Mouse (Mus musculus): ENCODE measurements around the gene Nsun6. TPM values are rescaled to one million over a fixed set of nuclear protein-coding genes. Genes with fewer than 3 reads are reported as not detected.

Gene Nsun6
- polyA plus RNA-seq, 1 experiment from 2014 or later, result 19.0 TPM

DNA sequence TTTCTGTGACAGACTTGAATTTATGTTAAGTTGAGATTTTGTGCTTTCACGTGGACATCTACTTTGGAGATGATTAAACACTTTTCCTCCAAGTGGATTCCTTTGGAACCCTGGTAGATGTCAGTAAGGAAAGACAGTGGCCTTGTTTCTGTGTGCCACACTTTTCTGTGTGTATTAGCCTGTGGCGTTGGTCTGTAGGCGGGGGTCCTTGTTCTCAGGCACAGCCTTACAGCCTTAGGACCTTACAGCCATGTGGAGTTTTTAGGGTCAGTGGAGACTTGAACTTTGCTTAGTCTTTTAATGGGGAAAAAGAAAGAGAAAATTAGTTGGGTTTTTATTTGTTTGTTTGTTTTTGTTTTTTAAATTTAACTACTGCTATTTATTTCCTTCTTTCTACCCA, 6.0 kb upstream of the Nsun6 start:
- Histone ChIP-seq H3K27ac (ENCODE audit: low read length) (no peak overlapping the region), H3K27me3 (replicated peaks; ENCODE audit: control insufficient read depth, insufficient read depth, low read length) (no peaks in the 10 kb centered on the region), H3K9me3 (ENCODE audit: control insufficient read depth, low read length) (no peaks in the 10 kb centered on the region), H3K4me2 (ENCODE audit: low read length) (no peak overlapping the region), H3K4me1 (replicated peaks; ENCODE audit: control insufficient read depth, insufficient read depth, low read length) (peaks cover 35% of the 10 kb centered on the region), H3K36me3 (ENCODE audit: control insufficient read depth, insufficient read depth) (no peaks in the 10 kb centered on the region), H3K4me3 (replicated peaks; ENCODE audit: low read length) (no peak overlapping the region), H3K9ac (replicated peaks; ENCODE audit: low read depth, low read length) (no peak overlapping the region)
- 92% methylated on average over 3 of the region's 3 CpGs for WGBS
- no peak for ATAC-seq

GRCm38 (mm10) chr2:15058227-15058626, 3.4 kb upstream of the Nsun6 start:
- no peak for ATAC-seq
- Histone ChIP-seq H3K36me3 (ENCODE audit: control insufficient read depth, insufficient read depth) (no peaks in the 10 kb centered on the region), H3K9me3 (ENCODE audit: control insufficient read depth, low read length) (no peaks in the 10 kb centered on the region), H3K4me1 (replicated peaks; ENCODE audit: control insufficient read depth, insufficient read depth, low read length) (peaks cover 31% of the 10 kb centered on the region), H3K4me2 (ENCODE audit: low read length) (no peak overlapping the region), H3K27me3 (replicated peaks; ENCODE audit: control insufficient read depth, insufficient read depth, low read length) (no peaks in the 10 kb centered on the region), H3K27ac (ENCODE audit: low read length) (no peak overlapping the region), H3K4me3 (replicated peaks; ENCODE audit: low read length) (no peak overlapping the region), H3K9ac (replicated peaks; ENCODE audit: low read depth, low read length) (no peak overlapping the region)
- WGBS, result 78% methylated on average over 5 of the region's 5 CpGs

DNA sequence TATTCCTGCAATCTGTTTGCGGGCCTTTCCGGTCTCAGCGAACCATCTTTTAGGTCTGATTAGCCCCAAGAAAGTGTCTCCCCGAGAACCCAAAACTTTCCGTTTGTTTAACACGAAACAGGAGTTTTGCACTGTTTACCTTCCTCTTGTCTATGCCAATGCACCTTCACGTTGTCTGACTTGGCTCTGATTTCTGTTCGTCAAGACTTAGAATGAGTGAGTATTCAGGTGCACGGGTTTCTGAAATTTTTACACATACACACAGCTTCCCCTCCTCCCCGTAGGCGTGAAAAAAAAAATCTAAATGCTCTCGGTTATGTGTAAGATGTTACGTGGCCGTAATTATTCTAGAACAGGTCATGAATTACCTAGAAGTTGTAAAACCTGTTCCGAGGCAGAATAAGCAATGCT, 877 bp upstream of the Nsun6 start:
- Histone ChIP-seq H3K9ac (replicated peaks; ENCODE audit: low read depth, low read length) (peak overlapping the region; percentile 97), H3K4me3 (replicated peaks; ENCODE audit: low read length) (peak overlapping the region; percentile 98), H3K27me3 (replicated peaks; ENCODE audit: control insufficient read depth, insufficient read depth, low read length) (no peaks in the 10 kb centered on the region), H3K36me3 (ENCODE audit: control insufficient read depth, insufficient read depth) (no peaks in the 10 kb centered on the region), H3K9me3 (ENCODE audit: control insufficient read depth, low read length) (no peaks in the 10 kb centered on the region), H3K4me1 (replicated peaks; ENCODE audit: control insufficient read depth, insufficient read depth, low read length) (peaks cover 31% of the 10 kb centered on the region), H3K27ac (ENCODE audit: low read length) (peak overlapping the region; percentile 97), H3K4me2 (ENCODE audit: low read length) (peak overlapping the region; percentile 73)
- under 1% methylated on average over 15 of the region's 15 CpGs for WGBS
- ATAC-seq, result no peak

DNA sequence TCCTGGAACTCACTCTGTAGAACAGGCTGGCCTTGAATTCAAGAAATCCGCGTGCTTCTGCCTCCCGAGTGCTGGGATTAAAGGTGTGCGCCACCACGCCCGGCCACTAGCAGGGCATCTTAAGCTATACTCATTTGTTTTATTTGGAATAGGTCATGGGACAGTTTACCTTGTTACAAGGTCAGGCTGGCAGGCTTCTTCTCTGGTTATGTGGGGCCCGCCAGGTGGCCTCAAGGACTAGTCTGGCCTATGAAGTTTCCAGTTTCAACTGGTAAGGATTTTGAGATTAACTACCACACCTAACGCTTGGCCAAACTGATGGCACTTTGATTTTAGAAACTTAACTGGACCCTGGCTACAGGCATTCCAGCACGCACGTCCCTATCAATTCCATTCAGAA, 373 bp downstream of the Nsun6 start:
- Histone ChIP-seq H3K4me1 (replicated peaks; ENCODE audit: control insufficient read depth, insufficient read depth, low read length) (peaks cover 31% of the 10 kb centered on the region), H3K27ac (ENCODE audit: low read length) (peak overlapping the region; percentile 83), H3K27me3 (replicated peaks; ENCODE audit: control insufficient read depth, insufficient read depth, low read length) (no peaks in the 10 kb centered on the region), H3K9ac (replicated peaks; ENCODE audit: low read depth, low read length) (peak overlapping the region; percentile 97), H3K36me3 (ENCODE audit: control insufficient read depth, insufficient read depth) (no peaks in the 10 kb centered on the region), H3K4me3 (replicated peaks; ENCODE audit: low read length) (peak overlapping the region; percentile 98), H3K9me3 (ENCODE audit: control insufficient read depth, low read length) (no peaks in the 10 kb centered on the region), H3K4me2 (ENCODE audit: low read length) (peak overlapping the region; percentile 53)
- ATAC-seq, result no peak
- 17% methylated on average over 10 of the region's 10 CpGs for WGBS

- ATAC-seq, result peak; percentile 100
- peak within 1 kb of the TSS; percentile 78 for H3K4me3 ChIP-seq (replicated peaks; ENCODE audit: low read length)
- peak within 1 kb of the TSS; percentile 71 for H3K27ac ChIP-seq (ENCODE audit: low read length)
- 8% methylated on average over 20 of the region's 20 CpGs for WGBS
- no peaks in the 10 kb centered on the region for H3K36me3 ChIP-seq (ENCODE audit: control insufficient read depth, insufficient read depth)
- H3K4me1 ChIP-seq (replicated peaks; ENCODE audit: control insufficient read depth, insufficient read depth, low read length), result peaks cover 9% of the 10 kb centered on the region
- H3K9me3 ChIP-seq (ENCODE audit: control insufficient read depth, low read length), result no peaks in the 10 kb centered on the region
- peak within 1 kb of the TSS; percentile 66 for H3K9ac ChIP-seq (replicated peaks; ENCODE audit: low read depth, low read length)
- peak within 1 kb of the TSS; percentile 72 for H3K4me2 ChIP-seq (ENCODE audit: low read length)
- H3K27me3 ChIP-seq (replicated peaks; ENCODE audit: control insufficient read depth, insufficient read depth, low read length), result no peaks in the 10 kb centered on the region
Observed at GRCm38 (mm10) chr2:15049117-15049873, 5.6 kb downstream of the Nsun6 start, which contains the start of gene Arl5b. Gene Arl5b (plus strand): TSS chr2:15049395.

- no peak for ATAC-seq
- Histone ChIP-seq H3K9ac (replicated peaks; ENCODE audit: low read depth, low read length) (no peak overlapping the region), H3K4me1 (replicated peaks; ENCODE audit: control insufficient read depth, insufficient read depth, low read length) (no peaks in the 10 kb centered on the region), H3K36me3 (ENCODE audit: control insufficient read depth, insufficient read depth) (no peaks in the 10 kb centered on the region; the same call in 1 of the 2 replicates), H3K9me3 (ENCODE audit: control insufficient read depth, low read length) (no peaks in the 10 kb centered on the region), H3K27ac (ENCODE audit: low read length) (no peak overlapping the region), H3K4me2 (ENCODE audit: low read length) (no peak overlapping the region), H3K27me3 (replicated peaks; ENCODE audit: control insufficient read depth, insufficient read depth, low read length) (no peaks in the 10 kb centered on the region), H3K4me3 (replicated peaks; ENCODE audit: low read length) (no peak overlapping the region)
- WGBS, result 56% methylated on average over 5 of the region's 5 CpGs
Observed at GRCm38 (mm10) chr2:15040326-15040725, 14.5 kb downstream of the Nsun6 start.

GRCm38 (mm10) chr2:15038705-15039104, 16.2 kb downstream of the Nsun6 start:
- H3K27me3 ChIP-seq (replicated peaks; ENCODE audit: control insufficient read depth, insufficient read depth, low read length), result no peaks in the 10 kb centered on the region
- no peak for ATAC-seq

DNA sequence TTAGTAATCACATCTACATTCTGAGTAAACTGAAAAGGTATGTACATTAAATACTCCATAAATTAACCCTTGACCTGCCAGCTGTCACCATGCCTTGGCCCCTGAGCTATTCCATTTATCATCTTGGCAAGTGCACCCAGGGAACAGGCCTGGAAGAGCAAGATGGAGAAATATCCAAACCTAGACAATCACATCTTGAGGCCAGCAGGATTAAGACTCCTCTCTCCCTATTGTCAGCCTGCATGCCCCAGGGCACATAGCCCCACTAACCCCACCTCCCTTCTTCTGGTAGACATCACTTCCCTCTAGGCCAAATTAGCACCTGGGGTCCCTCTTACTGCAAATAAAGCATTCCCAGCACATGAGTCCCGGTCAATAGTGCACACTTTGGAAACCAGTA, 27.1 kb downstream of the Nsun6 start:
- Histone ChIP-seq H3K4me3 (replicated peaks; ENCODE audit: low read length) (no peak overlapping the region), H3K36me3 (ENCODE audit: control insufficient read depth, insufficient read depth) (peaks cover 2% of the 10 kb centered on the region), H3K4me1 (replicated peaks; ENCODE audit: control insufficient read depth, insufficient read depth, low read length) (no peaks in the 10 kb centered on the region), H3K4me2 (ENCODE audit: low read length) (no peak overlapping the region), H3K9ac (replicated peaks; ENCODE audit: low read depth, low read length) (no peak overlapping the region), H3K27ac (ENCODE audit: low read length) (no peak overlapping the region), H3K9me3 (ENCODE audit: control insufficient read depth, low read length) (no peaks in the 10 kb centered on the region), H3K27me3 (replicated peaks; ENCODE audit: control insufficient read depth, insufficient read depth, low read length) (no peaks in the 10 kb centered on the region)
- no peak for ATAC-seq
- whole genome bisulfite sequencing, result 90% methylated on average over 1 of the region's 1 CpGs

More at GRCm38 (mm10) chr2:15038705-15039104, 16.2 kb downstream of the Nsun6 start:
- Histone ChIP-seq H3K4me1 (replicated peaks; ENCODE audit: control insufficient read depth, insufficient read depth, low read length) (no peaks in the 10 kb centered on the region), H3K27ac (ENCODE audit: low read length) (no peak overlapping the region), H3K4me2 (ENCODE audit: low read length) (no peak overlapping the region), H3K9ac (replicated peaks; ENCODE audit: low read depth, low read length) (no peak overlapping the region), H3K9me3 (ENCODE audit: control insufficient read depth, low read length) (no peaks in the 10 kb centered on the region), H3K36me3 (ENCODE audit: control insufficient read depth, insufficient read depth) (no peaks in the 10 kb centered on the region; the same call in 1 of the 2 replicates), H3K4me3 (replicated peaks; ENCODE audit: low read length) (no peak overlapping the region)
- 88% methylated on average over 6 of the region's 6 CpGs for WGBS

- Histone ChIP-seq H3K9me3 (ENCODE audit: control insufficient read depth, low read length) (no peaks in the 10 kb centered on the region), H3K4me3 (replicated peaks; ENCODE audit: low read length) (no peak overlapping the region), H3K27me3 (replicated peaks; ENCODE audit: control insufficient read depth, insufficient read depth, low read length) (no peaks in the 10 kb centered on the region), H3K36me3 (ENCODE audit: control insufficient read depth, insufficient read depth) (peaks cover 2% of the 10 kb centered on the region; the same call in 1 of the 2 replicates), H3K4me2 (ENCODE audit: low read length) (no peak overlapping the region), H3K27ac (ENCODE audit: low read length) (no peak overlapping the region), H3K4me1 (replicated peaks; ENCODE audit: control insufficient read depth, insufficient read depth, low read length) (no peaks in the 10 kb centered on the region), H3K9ac (replicated peaks; ENCODE audit: low read depth, low read length) (no peak overlapping the region)
- ATAC-seq, result no peak
- 93% methylated on average over 3 of the region's 3 CpGs for WGBS
Observed at GRCm38 (mm10) chr2:15026817-15027216, 28.1 kb downstream of the Nsun6 start.

Data from forebrain, embryonic 16.5 days (tissue).